Mouse (Mus musculus): ENCODE measurements around the gene Tpr. TPM values are rescaled to one million over a fixed set of nuclear protein-coding genes. Genes with fewer than 3 reads are reported as not detected.

The Tpr gene
- total and polyA plus RNA-seq, 2 experiments from 2014 or later = 106 to 124 TPM

GRCm38 (mm10) chr1:150459599-150459998, 67.0 kb downstream of the Tpr start:
- H3K4me1 ChIP-seq (ENCODE audit: insufficient read depth) = no peaks in the 10 kb centered on the region
- H3K27me3 ChIP-seq (ENCODE audit: insufficient read depth, low read length) = no peaks in the 10 kb centered on the region
- no peaks in the 10 kb centered on the region for H3K9me3 ChIP-seq (ENCODE audit: low read length)
- no peak overlapping the region for H3K27ac ChIP-seq (ENCODE audit: low read depth, low read length)
- no peak for ATAC-seq
- H3K4me3 ChIP-seq (ENCODE audit: low read depth, low read length) = no peak overlapping the region
- DNase-seq = no peak
- no peak for TF ChIP-seq CTCF (IDR thresholded peaks at IDR 0.05; ENCODE audit: low read depth)
- no peak overlapping the region for H3K9ac ChIP-seq
- no peak overlapping the region for H3K4me2 ChIP-seq (ENCODE audit: low read depth)
- no peaks in the 10 kb centered on the region for H3K36me3 ChIP-seq (ENCODE audit: insufficient read depth)
- 88% methylated on average over 3 of the region's 3 CpGs for WGBS

- H3K27ac ChIP-seq (ENCODE audit: low read depth, low read length) = no peak overlapping the region
- H3K4me3 ChIP-seq (ENCODE audit: low read depth, low read length) = no peak overlapping the region
- DNase-seq = no peak
- no peaks in the 10 kb centered on the region for H3K9me3 ChIP-seq (ENCODE audit: low read length)
- TF ChIP-seq CTCF (IDR thresholded peaks at IDR 0.05; ENCODE audit: low read depth) = no peak
- no peak overlapping the region for H3K9ac ChIP-seq
- no peaks in the 10 kb centered on the region for H3K27me3 ChIP-seq (ENCODE audit: insufficient read depth, low read length)
- H3K4me2 ChIP-seq (ENCODE audit: low read depth) = no peak overlapping the region
- ATAC-seq = no peak
- H3K36me3 ChIP-seq (ENCODE audit: insufficient read depth) = no peaks in the 10 kb centered on the region
- 87% methylated on average over 7 of the region's 7 CpGs for WGBS
- H3K4me1 ChIP-seq (ENCODE audit: insufficient read depth) = no peaks in the 10 kb centered on the region
These were observed 68.0 kb downstream of the Tpr start for GRCm38 (mm10) chr1:150460595-150460994.

GRCm38 (mm10) chr1:150463068-150463467, 70.4 kb downstream of the Tpr start:
- TF ChIP-seq CTCF (IDR thresholded peaks at IDR 0.05; ENCODE audit: low read depth) = no peak
- Histone ChIP-seq H3K4me2 (ENCODE audit: low read depth) (no peak overlapping the region), H3K4me1 (ENCODE audit: insufficient read depth) (no peaks in the 10 kb centered on the region), H3K27ac (ENCODE audit: low read depth, low read length) (no peak overlapping the region), H3K36me3 (ENCODE audit: insufficient read depth) (no peaks in the 10 kb centered on the region), H3K9me3 (ENCODE audit: low read length) (no peaks in the 10 kb centered on the region), H3K9ac (no peak overlapping the region), H3K4me3 (ENCODE audit: low read depth, low read length) (no peak overlapping the region), H3K27me3 (ENCODE audit: insufficient read depth, low read length) (no peaks in the 10 kb centered on the region)
- no peak for DNase-seq
- ATAC-seq = no peak
- 84% methylated on average over 5 of the region's 5 CpGs for WGBS

GRCm38 (mm10) chr1:150463691-150464090, 71.1 kb downstream of the Tpr start:
- Histone ChIP-seq H3K27ac (ENCODE audit: low read depth, low read length) (no peak overlapping the region), H3K4me1 (ENCODE audit: insufficient read depth) (no peaks in the 10 kb centered on the region), H3K9ac (no peak overlapping the region), H3K4me3 (ENCODE audit: low read depth, low read length) (no peak overlapping the region), H3K27me3 (ENCODE audit: insufficient read depth, low read length) (no peaks in the 10 kb centered on the region), H3K9me3 (ENCODE audit: low read length) (no peaks in the 10 kb centered on the region), H3K36me3 (ENCODE audit: insufficient read depth) (no peaks in the 10 kb centered on the region), H3K4me2 (ENCODE audit: low read depth) (no peak overlapping the region)
- no peak for TF ChIP-seq CTCF (IDR thresholded peaks at IDR 0.05; ENCODE audit: low read depth)
- no peak for DNase-seq
- WGBS = 89% methylated on average over 4 of the region's 4 CpGs
- ATAC-seq = no peak

- Histone ChIP-seq H3K4me2 (ENCODE audit: low read depth) (no peak overlapping the region), H3K9ac (no peak overlapping the region), H3K27ac (ENCODE audit: low read depth, low read length) (no peak overlapping the region), H3K4me1 (ENCODE audit: insufficient read depth) (no peaks in the 10 kb centered on the region), H3K27me3 (ENCODE audit: insufficient read depth, low read length) (no peaks in the 10 kb centered on the region), H3K36me3 (ENCODE audit: insufficient read depth) (no peaks in the 10 kb centered on the region), H3K9me3 (ENCODE audit: low read length) (no peaks in the 10 kb centered on the region), H3K4me3 (ENCODE audit: low read depth, low read length) (no peak overlapping the region)
- ATAC-seq (no peak), DNase-seq (no peak)
- TF ChIP-seq CTCF (IDR thresholded peaks at IDR 0.05; ENCODE audit: low read depth) = no peak
- 87% methylated on average over 10 of the region's 10 CpGs for WGBS
These were observed 72.7 kb downstream of the Tpr start for GRCm38 (mm10) chr1:150465364-150465763.

- 81% methylated on average over 3 of the region's 3 CpGs for WGBS
These were observed 73.5 kb downstream of the Tpr start, which contains the start of gene Prg4 for GRCm38 (mm10) chr1:150466132-150466531. TSS of gene Prg4 (minus strand) at chr1:150466165.

GRCm38 (mm10) chr1:150469992-150470391, 77.4 kb downstream of the Tpr start:
- no peak overlapping the region for H3K4me3 ChIP-seq (ENCODE audit: low read depth, low read length)
- no peaks in the 10 kb centered on the region for H3K27me3 ChIP-seq (ENCODE audit: insufficient read depth, low read length)
- H3K27ac ChIP-seq (ENCODE audit: low read depth, low read length) = no peak overlapping the region
- ATAC-seq (no peak), DNase-seq (no peak)
- WGBS = 76% methylated on average over 3 of the region's 3 CpGs
- H3K9me3 ChIP-seq (ENCODE audit: low read length) = no peaks in the 10 kb centered on the region
- H3K4me1 ChIP-seq (ENCODE audit: insufficient read depth) = no peaks in the 10 kb centered on the region
- H3K4me2 ChIP-seq (ENCODE audit: low read depth) = no peak overlapping the region
- no peaks in the 10 kb centered on the region for H3K36me3 ChIP-seq (ENCODE audit: insufficient read depth)
- H3K9ac ChIP-seq = no peak overlapping the region
- no peak for TF ChIP-seq CTCF (IDR thresholded peaks at IDR 0.05; ENCODE audit: low read depth)

More at GRCm38 (mm10) chr1:150466132-150466531, 73.5 kb downstream of the Tpr start, which contains the start of gene Prg4:
- no peaks in the 10 kb centered on the region for H3K27me3 ChIP-seq (ENCODE audit: insufficient read depth, low read length)
- no peaks in the 10 kb centered on the region for H3K36me3 ChIP-seq (ENCODE audit: insufficient read depth)
- H3K4me2 ChIP-seq (ENCODE audit: low read depth) = no peak within 1 kb of the TSS
- DNase-seq = no peak
- no peak within 1 kb of the TSS for H3K27ac ChIP-seq (ENCODE audit: low read depth, low read length)
- no peak within 1 kb of the TSS for H3K9ac ChIP-seq
- H3K4me3 ChIP-seq (ENCODE audit: low read depth, low read length) = no peak within 1 kb of the TSS
- TF ChIP-seq CTCF (IDR thresholded peaks at IDR 0.05; ENCODE audit: low read depth) = no peak
- no peaks in the 10 kb centered on the region for H3K9me3 ChIP-seq (ENCODE audit: low read length)
- ATAC-seq = no peak
- no peaks in the 10 kb centered on the region for H3K4me1 ChIP-seq (ENCODE audit: insufficient read depth)
